Mouse (Mus musculus): ENCODE measurements around the gene 6030452D12Rik. TPM values are rescaled to one million over a fixed set of nuclear protein-coding genes. Genes with fewer than 3 reads are reported as not detected.

6030452D12Rik gene
- polyA plus RNA-seq, 1 experiment, result not detected

DNA sequence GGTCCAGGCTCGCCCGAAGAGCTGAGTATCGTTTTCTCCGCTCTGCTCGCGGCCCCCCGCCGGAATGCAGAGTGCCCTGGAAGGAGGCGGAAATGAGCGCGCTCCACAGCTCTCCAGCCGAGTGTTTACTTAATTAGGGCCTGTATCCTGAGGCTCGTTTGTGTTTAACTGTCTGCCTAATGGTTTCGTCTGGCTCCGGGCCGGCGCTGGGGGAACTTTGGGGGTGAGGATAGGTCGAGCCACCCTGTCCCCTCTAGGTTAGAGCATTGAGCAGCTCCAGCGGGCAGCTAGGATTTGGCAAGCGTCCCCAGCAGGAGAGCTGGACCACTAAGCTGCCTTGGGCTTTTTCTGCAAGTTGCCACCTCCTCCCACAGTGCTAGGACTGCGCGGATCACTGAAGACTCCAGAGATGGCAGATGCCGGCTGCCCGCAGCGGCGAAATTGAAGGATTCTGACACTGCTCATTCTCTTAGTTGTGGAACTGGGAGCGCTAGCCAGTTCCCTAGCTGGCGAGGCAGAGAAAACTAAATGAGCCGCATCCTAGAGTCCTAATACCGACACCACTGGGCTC, 7.5 kb downstream of the 6030452D12Rik start:
- H3ac ChIP-seq (ENCODE audit: control insufficient read depth, insufficient read length, low read depth), result no peak overlapping the region
- H3K79me2 ChIP-seq (ENCODE audit: control insufficient read depth, insufficient read depth), result no peaks in the 10 kb centered on the region
- no peaks in the 10 kb centered on the region for H3K27me3 ChIP-seq (ENCODE audit: control insufficient read depth, insufficient read depth, insufficient read length)
- H3K4me3 ChIP-seq (ENCODE audit: insufficient read depth, poor library complexity, severe bottlenecking), result no peak overlapping the region
- no peaks in the 10 kb centered on the region for H3K36me3 ChIP-seq (ENCODE audit: control insufficient read depth, insufficient read depth)
- TF ChIP-seq MYOD1 (IDR thresholded peaks at IDR 0.05; ENCODE audit: control insufficient read depth, insufficient read length, low read depth), result no peak
- TF ChIP-seq CTCF (IDR thresholded peaks at IDR 0.05; ENCODE audit: control insufficient read depth, insufficient read depth, insufficient read length), result no peak
- no peak for TF ChIP-seq MAX (IDR thresholded peaks at IDR 0.05)
- no peak for TF ChIP-seq USF1 (IDR thresholded peaks at IDR 0.05; ENCODE audit: low read depth)
- TF ChIP-seq FOSL1 (IDR thresholded peaks at IDR 0.05; ENCODE audit: insufficient read depth, low read length, poor library complexity, severe bottlenecking), result no peak
- no peak for TF ChIP-seq MYOG (IDR thresholded peaks at IDR 0.05; ENCODE audit: control insufficient read depth, extremely low read depth, insufficient read length)
- no peak for TF ChIP-seq CEBPB (IDR thresholded peaks at IDR 0.05; ENCODE audit: low read depth)
- no peaks in the 10 kb centered on the region for H3K79me3 ChIP-seq (ENCODE audit: low read depth)

DNA sequence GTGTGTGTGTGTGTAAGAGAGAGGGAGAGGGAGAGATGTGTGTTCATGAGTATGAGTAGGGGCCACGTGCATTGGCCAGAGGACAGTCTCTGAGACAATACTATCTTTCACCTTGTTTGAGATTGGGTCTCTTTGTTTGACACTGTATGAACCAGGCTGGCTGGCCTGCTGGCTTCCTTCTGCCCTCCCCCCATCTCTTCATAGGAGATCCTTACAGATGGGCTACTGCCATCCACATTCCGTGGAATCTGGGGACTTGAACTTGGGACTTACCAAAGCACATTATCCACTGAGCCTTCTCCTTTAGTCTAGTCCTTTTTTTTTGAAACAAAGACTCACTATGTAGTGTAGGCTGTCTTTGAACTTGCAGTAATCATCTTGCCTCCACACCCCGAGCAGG, 8.1 kb downstream of the 6030452D12Rik start:
- H3K4me3 ChIP-seq (ENCODE audit: insufficient read depth, poor library complexity, severe bottlenecking), result no peak overlapping the region
- H3K79me2 ChIP-seq (ENCODE audit: control insufficient read depth, insufficient read depth), result no peaks in the 10 kb centered on the region
- H3K36me3 ChIP-seq (ENCODE audit: control insufficient read depth, insufficient read depth), result no peaks in the 10 kb centered on the region
- no peaks in the 10 kb centered on the region for H3K27me3 ChIP-seq (ENCODE audit: control insufficient read depth, insufficient read depth, insufficient read length)
- no peak overlapping the region for H3ac ChIP-seq (ENCODE audit: control insufficient read depth, insufficient read length, low read depth)
- no peaks in the 10 kb centered on the region for H3K79me3 ChIP-seq (ENCODE audit: low read depth)
- TF ChIP-seq USF1 (IDR thresholded peaks at IDR 0.05; ENCODE audit: low read depth) (no peak), MAX (IDR thresholded peaks at IDR 0.05) (no peak), MYOG (IDR thresholded peaks at IDR 0.05; ENCODE audit: control insufficient read depth, extremely low read depth, insufficient read length) (no peak), CTCF (IDR thresholded peaks at IDR 0.05; ENCODE audit: control insufficient read depth, insufficient read depth, insufficient read length) (no peak), CEBPB (IDR thresholded peaks at IDR 0.05; ENCODE audit: low read depth) (no peak)

DNA sequence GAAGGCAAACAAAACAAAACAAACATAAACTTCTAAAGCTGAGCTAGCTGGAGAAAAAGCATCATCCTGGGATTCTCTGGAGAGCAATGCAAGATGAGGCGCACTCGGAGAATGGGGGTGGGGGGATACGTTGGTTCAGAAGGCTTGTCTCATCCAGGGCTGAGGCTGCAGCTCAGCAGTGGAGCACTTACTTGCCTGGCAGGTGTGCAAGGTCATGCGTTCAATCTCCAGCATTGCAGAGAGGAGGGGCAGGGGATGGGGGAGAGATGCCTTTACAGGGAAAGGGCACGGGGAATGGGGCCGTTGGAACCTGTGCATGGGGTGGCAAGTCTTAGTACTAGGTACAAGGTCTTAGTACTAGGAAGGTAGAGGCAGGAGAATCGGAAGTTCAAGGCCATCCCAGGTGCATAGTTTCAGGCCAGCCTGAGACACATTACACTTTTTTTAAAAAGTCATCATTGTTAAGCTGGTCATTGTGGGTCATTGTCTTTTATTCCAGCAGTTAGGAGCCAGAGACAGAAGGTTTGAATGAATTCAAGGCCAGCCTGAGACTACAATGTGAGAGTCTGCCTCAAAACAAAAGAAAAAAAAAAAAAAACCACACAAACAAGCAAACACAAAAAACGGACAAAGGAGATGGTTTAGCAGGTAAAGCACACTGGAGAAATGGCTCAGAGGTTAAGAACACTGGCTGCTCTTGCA, 8.9 kb downstream of the 6030452D12Rik start:
- TF ChIP-seq CTCF (IDR thresholded peaks at IDR 0.05; ENCODE audit: control insufficient read depth, insufficient read depth, insufficient read length), result no peak
- TF ChIP-seq FOSL1 (IDR thresholded peaks at IDR 0.05; ENCODE audit: insufficient read depth, low read length, poor library complexity, severe bottlenecking), result no peak
- TF ChIP-seq MAX (IDR thresholded peaks at IDR 0.05), result no peak
- TF ChIP-seq MYOD1 (IDR thresholded peaks at IDR 0.05; ENCODE audit: control insufficient read depth, insufficient read length, low read depth), result no peak
- no peak for TF ChIP-seq CEBPB (IDR thresholded peaks at IDR 0.05; ENCODE audit: low read depth)
- no peak for TF ChIP-seq MYOG (IDR thresholded peaks at IDR 0.05; ENCODE audit: control insufficient read depth, extremely low read depth, insufficient read length)
- no peak for TF ChIP-seq USF1 (IDR thresholded peaks at IDR 0.05; ENCODE audit: low read depth)
- no peaks in the 10 kb centered on the region for H3K79me3 ChIP-seq (ENCODE audit: low read depth)
- H3K27me3 ChIP-seq (ENCODE audit: control insufficient read depth, insufficient read depth, insufficient read length), result no peaks in the 10 kb centered on the region
- H3K4me3 ChIP-seq (ENCODE audit: insufficient read depth, poor library complexity, severe bottlenecking), result no peak overlapping the region
- H3ac ChIP-seq (ENCODE audit: control insufficient read depth, insufficient read length, low read depth), result no peak overlapping the region
- H3K36me3 ChIP-seq (ENCODE audit: control insufficient read depth, insufficient read depth), result no peaks in the 10 kb centered on the region
- no peaks in the 10 kb centered on the region for H3K79me2 ChIP-seq (ENCODE audit: control insufficient read depth, insufficient read depth)

DNA sequence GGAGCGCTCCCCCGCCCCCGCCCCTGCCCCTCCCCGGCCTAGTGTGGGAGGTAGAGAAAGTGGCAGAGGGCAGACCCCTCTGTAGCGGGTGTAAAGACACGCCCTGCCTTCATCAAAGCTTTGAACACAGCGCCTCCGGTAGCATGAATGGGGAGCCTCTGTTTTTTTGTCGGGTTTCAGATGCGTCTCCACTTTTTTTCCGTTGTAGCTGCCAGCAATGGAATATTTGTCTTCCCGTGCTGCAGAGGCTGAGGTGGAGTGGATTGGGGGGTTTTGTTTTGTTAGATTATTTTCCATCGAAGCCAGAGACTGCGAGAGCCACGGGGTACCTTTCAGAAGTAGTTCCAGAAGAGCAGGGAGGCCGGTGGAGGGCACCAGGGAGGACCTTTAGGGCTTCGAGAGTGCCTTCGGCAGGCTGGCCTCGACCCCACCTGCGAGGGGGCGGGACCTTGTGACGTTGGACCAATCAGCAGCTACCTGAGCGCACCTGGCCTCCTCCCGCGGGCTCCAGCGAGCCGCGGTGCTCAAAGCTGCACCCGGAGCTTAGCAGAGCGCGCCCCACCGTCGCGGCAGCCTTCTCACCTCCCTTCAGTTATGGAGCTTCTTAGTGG, 10.1 kb downstream of the 6030452D12Rik start, which contains the start of gene Cdh3:
Cdh3 (plus strand) TSS at position 527 of the 611 bp plus-strand sequence.
- no peaks in the 10 kb centered on the region for H3K27me3 ChIP-seq (ENCODE audit: control insufficient read depth, insufficient read depth, insufficient read length)
- no peaks in the 10 kb centered on the region for H3K36me3 ChIP-seq (ENCODE audit: control insufficient read depth, insufficient read depth)
- TF ChIP-seq MAX (IDR thresholded peaks at IDR 0.05) (no peak), FOSL1 (IDR thresholded peaks at IDR 0.05; ENCODE audit: insufficient read depth, low read length, poor library complexity, severe bottlenecking) (no peak)
- H3K79me2 ChIP-seq (ENCODE audit: control insufficient read depth, insufficient read depth), result no peaks in the 10 kb centered on the region
- no peak within 1 kb of the TSS for H3ac ChIP-seq (ENCODE audit: control insufficient read depth, insufficient read length, low read depth)
- no peak within 1 kb of the TSS for H3K4me3 ChIP-seq (ENCODE audit: insufficient read depth, poor library complexity, severe bottlenecking)
- no peaks in the 10 kb centered on the region for H3K79me3 ChIP-seq (ENCODE audit: low read depth)

DNA sequence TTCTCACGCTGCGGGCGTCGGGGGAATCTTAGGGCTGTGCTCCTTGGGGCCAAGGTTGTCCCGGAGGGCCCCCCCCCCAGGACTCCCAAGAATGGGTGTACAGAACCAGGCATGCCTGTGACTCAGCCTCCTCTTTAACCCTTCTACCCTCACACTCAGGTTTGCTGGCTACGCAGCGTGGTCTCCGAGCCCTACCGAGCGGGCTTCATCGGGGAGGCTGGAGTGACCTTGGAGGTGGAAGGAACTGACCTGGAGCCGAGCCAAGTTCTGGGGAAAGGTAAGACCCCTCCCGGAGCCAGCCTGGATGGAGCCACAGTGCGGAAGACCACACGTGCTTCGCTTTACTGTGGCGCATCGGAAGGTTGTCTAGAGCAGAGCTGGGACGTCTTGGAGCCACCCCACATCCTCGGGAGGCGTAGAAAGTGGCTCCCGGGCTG, 10.8 kb downstream of the 6030452D12Rik start:
- no peak for TF ChIP-seq MYOG (IDR thresholded peaks at IDR 0.05; ENCODE audit: control insufficient read depth, extremely low read depth, insufficient read length)
- no peak for TF ChIP-seq MYOD1 (IDR thresholded peaks at IDR 0.05; ENCODE audit: control insufficient read depth, insufficient read length, low read depth)
- no peak for TF ChIP-seq CEBPB (IDR thresholded peaks at IDR 0.05; ENCODE audit: low read depth)
- no peak for TF ChIP-seq USF1 (IDR thresholded peaks at IDR 0.05; ENCODE audit: low read depth)
- no peak for TF ChIP-seq CTCF (IDR thresholded peaks at IDR 0.05; ENCODE audit: control insufficient read depth, insufficient read depth, insufficient read length)
- TF ChIP-seq MAX (IDR thresholded peaks at IDR 0.05), result no peak
- TF ChIP-seq FOSL1 (IDR thresholded peaks at IDR 0.05; ENCODE audit: insufficient read depth, low read length, poor library complexity, severe bottlenecking), result no peak
- Histone ChIP-seq H3K36me3 (ENCODE audit: control insufficient read depth, insufficient read depth) (no peaks in the 10 kb centered on the region), H3K27me3 (ENCODE audit: control insufficient read depth, insufficient read depth, insufficient read length) (no peaks in the 10 kb centered on the region), H3K79me2 (ENCODE audit: control insufficient read depth, insufficient read depth) (no peaks in the 10 kb centered on the region), H3K4me3 (ENCODE audit: insufficient read depth, poor library complexity, severe bottlenecking) (no peak overlapping the region), H3K79me3 (ENCODE audit: low read depth) (no peaks in the 10 kb centered on the region), H3ac (ENCODE audit: control insufficient read depth, insufficient read length, low read depth) (no peak overlapping the region)

All from C2C12 (cell line).